Mouse (Mus musculus): ENCODE data around the gene Ipo8.

Ipo8 gene

DNA sequence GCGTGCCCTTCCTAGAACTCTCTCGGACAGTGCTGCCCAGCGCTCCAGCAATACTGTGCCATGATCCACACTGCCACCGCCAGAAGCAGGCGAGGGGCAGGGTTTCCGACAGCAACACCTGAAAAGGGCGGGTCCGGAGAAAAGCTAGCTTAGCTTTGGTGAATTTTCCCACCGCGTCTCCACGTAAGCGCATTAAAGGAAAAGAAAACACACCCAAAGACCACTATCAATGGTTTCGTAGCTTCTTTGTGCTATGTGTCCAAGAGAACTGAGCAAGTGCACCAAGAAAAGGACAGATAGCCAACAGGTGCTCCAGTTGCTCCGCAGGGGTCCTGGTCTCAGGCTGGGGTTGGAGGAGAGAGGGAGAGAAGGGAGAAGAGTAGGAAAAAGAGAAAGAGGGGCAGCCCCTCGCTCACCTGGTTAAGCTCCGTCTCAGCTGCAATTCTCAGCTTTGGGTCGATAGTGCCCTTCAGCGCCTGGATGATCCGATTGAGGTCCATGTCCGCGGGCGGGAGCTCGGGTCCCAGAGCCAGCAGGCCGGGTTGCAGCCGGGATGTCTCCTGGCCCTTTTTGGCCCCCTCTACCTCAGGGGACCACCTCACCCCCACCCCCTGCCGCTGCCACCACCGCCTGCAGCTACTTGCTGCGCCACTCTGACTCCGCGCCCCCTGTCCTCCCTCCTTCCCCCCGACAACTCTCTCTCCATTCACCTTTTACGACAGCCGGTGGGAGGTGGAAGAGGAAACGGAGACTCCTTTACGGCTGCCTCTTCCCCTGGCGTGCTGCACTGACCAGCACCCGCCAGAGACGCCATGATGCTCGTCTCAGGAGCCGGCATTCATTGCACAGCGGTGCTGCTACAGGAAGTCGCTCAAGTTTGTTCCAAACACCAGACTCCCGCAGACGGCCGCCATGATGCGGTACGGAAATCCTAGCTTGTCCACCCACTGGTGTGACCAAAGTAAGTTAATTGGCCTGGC, at the start of gene Ipo8:
Gene Ipo8 (minus strand): TSS at position 720 of the 980 bp plus-strand sequence.
- DNase-seq, result peak; percentile 91

DNA sequence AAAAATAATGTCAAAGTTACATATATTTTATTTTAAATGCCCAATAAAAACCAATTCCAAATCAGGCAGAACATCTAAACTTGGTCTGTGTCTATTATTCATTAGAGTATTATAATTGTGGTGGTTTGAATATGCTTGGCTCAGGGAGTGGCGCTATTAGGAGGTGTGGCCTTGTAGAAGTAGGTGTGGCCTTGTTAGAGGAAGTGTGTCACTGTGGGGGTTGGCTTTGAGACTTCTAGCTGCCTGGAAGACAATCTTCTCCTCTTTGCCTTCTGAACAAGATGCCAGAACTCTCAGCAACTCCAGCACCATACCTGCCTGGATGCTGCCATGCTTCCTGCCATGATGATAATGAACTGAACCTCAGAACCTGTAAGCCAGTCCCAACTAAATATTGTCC, 42.6 kb upstream of the Ipo8 start:
- no peak for DNase-seq

DNA sequence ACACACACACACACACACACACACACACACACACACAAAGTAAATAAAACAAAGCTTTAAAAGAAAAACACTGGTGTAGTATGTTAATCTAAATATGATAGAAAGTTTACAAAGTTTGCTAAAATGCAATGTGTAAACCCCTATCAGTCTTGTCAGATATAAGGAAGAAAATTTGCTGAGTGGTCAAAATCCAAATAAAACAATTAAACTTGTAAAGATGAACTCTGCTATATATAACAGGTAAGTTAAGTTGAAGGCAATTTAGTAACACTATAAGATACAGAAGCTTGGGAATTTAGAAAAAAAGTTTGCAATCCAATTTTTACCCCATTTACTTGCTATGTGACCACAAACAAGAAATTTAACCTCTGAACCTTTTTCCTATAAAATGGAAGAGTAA, 14.4 kb upstream of the Ipo8 start:
- no peak for DNase-seq

DNA sequence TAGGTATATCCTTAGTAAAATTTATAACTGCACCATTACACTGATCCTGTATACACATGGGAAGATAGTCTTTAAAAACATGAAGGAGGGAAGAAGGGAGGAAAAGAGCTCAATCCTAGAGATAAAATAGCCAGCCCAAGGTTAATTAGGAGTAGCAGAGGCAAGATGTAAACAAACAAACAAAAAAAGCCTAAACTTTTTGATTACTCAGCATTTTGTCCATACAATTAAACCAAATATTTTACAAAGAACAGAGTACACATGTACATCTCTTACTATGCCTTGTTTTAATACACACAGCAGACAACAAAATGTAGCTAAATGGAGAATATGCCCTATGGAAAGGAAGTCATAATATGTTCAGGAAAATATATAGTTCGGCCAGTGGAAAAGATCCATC, 10.5 kb upstream of the Ipo8 start:
- DNase-seq, result no peak

DNA sequence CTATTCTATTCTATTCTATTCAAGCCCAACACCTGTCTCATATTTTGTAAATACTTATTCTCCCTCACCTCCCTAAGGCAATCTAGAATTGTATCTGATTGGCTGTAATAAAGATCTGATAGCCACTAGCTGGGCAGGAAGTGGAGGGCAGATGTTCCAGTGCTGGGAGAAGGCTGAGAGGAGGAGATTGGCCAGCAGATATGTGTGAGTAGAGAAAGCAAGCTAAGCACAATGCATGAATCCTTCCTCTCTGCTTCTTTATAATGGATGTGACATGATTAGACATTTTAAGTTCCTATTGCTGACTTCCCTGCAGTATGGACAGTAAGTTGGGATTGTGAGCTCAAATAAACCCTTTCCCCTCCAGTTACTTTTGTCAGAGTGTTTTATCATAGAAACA, 7.2 kb upstream of the Ipo8 start:
- no peak for DNase-seq

DNA sequence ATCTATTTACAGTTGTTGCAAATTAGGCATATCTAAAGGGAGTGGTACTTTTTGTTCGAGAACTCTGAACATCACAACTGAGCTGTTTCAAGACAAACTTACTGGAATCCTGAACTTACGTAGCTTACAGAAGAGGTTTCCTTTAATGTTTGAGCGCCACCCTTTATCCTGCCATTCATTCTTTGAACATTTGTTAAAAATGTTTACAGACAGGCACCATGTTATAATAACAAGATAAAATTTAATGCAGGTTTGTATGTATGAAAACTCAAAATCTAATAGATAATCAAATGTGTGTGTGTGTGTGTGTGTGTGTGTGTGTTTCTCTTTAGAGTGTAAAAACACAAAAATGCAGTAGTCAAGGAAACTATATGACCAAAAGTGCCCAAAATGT, 458 bp upstream of the Ipo8 start:
- DNase-seq, result no peak

DNA sequence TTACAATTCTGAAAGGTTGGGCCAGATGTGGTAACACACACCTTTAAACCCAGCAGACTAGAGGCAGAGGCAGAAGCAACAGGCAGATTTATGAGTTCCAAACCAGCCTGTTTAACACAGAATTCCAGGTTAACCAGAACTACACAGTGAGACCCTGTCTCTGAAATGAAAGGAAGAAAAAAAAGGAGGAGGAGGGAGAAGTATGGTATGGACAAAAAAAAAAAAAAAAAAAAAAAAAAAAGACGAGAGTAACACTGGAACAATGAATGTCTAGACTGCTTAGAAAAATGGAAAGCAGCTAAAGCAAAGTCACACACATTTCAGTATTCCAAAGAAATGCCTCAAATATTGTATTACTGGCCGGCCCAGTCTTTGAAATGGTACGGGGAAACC, 916 bp downstream of the Ipo8 start:
- no peak for DNase-seq

DNA sequence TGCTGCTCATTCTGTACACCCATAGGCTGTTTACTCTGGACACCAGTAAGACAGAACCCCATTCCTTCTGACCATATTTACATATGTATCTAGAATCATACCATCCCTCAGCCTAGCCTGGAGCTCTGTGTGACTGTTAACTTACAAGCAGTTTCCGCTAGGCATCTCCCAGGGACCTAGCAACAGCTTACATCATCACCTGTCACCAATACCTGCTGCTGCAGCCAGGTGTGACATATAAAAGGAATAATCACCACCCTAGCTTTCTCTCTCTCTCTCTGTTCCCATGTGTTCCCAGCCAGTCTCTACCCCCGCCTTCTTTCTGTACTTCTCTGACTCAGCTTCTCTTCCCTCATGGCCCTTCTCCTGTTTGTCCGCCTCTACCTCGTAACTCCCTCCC, 5.1 kb downstream of the Ipo8 start:
- no peak for DNase-seq

DNA sequence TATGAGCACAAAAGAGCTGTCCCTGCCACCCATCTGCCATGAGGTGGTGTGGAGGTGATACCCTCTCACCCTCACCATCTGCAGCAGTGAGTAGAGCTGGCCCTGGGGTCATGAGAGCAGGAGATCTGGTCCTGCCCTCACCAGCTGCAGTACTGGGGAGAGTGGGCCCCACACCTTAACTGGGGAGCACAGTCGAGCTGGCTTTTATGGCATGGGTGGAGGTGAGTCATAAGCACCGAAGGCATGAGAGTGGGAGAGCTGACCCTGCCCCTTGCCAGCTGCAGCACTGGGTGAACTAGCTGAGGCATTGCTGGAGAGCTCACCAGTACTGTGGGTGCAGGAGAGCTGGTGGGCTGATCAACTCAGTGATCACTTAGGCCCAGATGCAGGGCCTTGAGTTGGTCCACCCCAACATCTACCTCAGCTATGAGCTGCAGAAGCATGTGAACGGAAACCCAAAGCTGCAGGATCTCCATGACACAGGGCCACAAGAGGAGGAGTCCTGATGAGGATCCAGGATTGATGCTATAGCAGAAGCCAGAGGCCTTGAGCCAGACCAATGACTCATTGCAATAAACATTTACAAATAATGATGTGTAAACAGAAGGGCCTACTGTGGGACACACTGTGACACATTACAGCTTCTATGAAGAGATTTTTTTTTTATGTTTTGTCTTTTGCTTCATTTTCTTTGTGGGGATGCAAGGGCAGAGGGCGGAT, 12.5 kb downstream of the Ipo8 start:
- DNase-seq, result no peak

DNA sequence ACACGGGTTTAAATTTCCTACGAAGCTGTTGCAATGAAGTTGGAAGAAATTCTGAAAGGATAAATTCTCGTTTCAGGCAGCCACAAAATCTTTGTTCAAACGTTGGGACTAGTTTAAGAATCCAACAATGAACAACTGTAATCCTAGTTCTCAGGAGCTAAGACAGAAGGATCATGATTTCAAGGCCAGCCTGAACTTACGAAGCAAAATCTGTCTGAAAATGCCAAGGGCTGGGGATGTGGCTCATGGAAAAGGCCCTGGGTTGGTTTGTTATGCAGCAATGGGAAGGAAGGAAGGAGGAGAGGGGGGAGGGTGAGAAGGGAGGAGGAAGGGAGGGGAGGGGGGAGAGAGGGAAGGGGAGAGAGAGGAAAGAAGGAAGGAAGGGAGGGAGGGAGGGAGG, 14.5 kb downstream of the Ipo8 start:
- no peak for DNase-seq

DNA sequence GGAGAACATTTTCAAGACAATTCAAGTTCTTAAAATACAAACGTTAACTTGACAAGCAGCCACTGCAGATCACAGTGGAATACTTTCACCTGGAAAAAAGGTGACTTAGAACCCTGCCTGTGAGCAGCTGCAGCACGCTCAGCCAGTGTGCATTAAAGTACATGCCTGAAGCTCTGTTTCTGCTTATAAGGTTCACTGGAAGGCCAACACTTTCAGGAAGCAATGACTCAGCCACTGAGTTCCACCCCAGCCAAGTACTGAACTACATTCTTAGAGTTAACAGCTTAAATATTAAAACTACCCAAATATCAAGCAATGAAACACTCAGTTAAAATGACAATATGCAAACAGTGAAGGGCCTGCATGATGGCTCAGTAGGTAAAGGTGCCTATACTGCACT, 20.1 kb downstream of the Ipo8 start:
- no peak for DNase-seq

DNA sequence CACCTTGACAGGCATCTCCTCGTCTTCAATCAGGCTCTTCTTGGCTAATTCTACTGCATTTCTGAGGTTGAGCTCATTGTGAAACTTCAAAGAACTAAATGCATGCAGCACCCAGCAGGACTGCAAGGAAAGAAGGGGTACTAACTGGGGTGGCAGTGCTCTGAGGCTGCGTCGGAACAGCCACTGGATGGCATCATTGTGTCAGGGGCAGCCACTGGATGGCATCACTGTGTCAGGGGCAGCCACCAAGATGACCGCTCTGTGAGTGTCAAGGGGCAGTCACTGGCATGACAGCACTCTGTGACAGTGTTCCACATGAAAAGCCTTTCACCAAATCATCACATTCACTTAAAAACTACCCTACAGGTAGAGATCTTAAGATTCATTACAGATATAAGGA, 31.5 kb downstream of the Ipo8 start:
- DNase-seq, result no peak

DNA sequence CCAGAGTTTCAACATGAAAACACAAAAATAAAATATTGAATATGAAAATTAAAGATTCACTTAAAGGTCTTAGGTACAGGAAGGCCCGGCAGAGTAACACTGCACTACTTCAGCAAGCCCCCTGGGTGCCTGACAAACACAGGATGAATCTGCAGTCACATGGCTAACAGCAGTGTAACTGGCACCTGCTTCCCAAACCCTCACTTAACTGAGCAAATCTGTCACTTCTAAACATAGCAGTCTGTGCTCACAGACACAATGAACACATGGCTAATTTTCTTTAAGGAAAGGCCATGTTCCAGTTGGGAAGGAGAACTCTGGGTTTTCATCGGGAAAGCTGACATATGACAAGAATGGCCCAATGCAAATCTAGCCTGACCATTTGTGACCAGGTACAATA, 36.1 kb downstream of the Ipo8 start:
- DNase-seq, result no peak

DNA sequence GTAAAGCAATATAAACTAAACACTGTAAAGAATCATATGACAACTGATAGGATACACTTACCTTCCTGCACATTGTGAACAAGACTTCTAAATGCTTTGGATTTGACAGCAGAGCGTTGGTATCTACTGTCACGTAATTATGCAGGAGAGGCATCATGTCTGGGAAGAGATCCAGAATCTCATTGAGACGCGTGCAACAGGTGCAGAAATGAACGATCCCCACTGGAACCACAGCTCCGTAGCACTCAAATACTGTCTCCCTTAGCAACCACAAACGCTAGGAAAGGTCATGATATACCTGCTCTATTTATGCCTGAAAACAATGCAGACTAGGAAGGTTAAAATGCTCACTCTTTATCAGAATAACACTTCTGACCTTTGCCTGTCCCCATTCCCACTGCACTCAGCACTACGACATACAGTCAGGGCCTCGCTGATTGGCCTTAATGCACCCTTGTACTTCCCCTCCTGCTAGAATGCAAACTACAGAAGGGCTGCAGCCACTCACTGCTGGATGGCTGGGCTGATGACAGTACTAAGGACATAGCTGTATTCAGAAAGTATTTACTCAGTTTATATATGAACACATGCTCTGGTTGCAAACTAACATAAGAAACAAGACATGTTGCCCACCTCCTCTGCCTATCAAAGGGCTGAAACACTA, 42.1 kb downstream of the Ipo8 start:
- DNase-seq, result no peak

DNA sequence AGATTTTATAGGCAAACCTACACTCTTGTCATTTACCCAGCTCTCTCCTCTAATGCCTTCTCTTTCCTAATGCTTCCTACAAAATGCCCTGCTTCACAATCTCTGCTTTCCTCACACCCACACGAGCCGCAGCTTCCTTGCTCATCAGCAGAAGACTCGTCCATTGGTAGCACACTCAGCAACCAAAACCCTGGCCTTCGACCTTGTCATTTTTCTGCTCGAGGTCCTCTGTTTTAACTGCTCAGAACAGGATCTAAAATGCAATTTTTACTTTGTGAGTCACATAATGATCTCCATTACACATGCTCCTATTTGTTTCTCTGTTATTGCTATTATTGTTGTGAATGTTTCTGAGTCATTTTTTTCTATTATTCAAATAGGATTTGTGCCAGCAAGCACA, 45.1 kb downstream of the Ipo8 start:
- DNase-seq, result no peak

DNA sequence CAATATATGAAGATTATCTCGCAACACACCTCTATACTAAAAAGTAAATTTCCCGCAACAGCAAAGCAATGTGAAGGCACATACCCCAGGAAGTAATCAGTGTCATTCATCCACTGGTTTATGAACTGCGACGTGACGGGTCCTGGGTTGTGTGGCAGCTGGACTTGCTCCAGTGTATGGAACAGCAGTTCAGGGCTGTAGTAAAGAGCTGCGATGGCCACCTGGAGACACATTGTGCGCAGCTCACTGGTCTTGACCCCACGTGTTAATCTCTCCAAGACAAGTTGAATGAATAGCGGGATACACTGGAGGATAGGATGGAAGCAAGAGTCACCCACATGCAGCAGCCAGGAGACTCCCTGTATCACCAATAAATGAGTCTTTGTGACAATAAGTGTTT, 46.8 kb downstream of the Ipo8 start:
- no peak for DNase-seq

DNA sequence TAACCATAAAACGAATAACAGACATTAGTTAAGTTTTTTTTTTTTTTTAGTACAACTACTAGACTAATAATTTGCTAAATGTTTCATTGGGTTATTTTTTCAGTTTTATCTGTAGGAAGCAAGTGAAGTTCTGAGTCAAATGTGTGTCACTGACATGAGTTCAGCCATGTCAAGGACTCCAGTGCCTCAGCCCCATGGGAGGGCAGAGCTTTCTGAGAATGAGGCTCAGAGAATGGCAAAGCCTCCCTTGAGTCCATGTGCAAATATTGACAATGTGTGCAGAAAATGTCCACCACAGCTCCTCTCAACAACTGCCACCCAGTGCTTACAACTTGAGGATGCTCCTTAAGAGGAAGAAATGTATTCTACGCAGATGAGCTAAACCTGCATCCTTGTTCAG, 55.0 kb downstream of the Ipo8 start:
- DNase-seq, result no peak

DNA sequence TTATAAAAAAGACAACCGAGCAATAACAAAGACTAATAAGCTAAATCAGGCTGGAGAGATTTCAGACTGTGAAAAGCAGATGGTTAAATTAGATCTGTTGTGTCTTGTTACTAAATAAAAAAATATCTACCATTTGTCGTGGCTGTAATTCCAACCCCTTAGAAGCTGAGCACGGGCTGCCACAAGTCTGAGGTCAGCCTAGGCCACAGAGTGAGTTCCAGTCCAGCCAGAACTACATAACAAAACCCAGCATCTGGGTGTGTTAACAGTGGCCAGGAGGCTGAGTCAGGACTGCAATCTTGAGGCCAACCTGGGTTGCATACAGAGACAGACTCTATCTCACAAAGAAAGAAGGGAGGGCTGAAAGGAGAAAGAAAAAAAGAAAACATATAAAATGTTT, 59.8 kb downstream of the Ipo8 start:
- DNase-seq, result no peak

DNA sequence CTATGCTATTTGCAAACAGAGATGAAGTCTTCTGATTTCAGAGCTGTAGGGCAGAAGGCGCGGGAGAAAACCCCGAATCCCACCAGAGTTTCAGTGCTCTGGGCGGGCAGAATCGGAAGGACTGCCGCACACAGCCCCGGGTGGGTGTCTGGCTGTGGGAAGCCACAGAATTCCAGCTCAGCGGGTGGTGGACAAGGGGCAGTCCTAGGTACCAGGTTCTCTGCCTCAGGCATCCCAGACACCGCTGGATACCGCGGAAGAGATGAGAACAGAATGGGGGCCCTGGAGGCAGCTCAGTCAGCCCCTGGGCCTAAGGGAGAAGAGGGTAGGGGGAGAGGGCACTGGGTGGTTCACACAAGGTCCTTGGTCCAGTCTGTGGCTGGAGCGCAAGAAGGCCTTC, 62.8 kb downstream of the Ipo8 start:
- DNase-seq, result no peak

DNA sequence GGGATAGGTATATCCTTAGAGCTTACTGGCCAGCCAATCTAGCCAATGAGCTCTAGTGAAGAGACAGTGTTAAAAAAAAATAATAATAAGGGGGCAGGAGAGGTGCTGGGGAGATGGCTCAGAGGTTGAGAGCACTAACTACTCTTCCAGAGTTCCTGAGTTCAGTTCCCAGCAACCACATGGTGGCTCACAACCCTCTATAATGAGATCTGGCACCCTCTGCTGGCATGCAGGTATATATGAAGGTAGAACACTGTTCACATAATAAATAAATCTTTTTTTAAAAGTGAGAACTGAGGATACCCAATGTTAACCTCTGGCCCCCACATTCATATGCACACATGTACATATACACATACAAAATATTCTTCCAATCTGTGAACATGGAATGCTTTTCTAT, 64.0 kb downstream of the Ipo8 start:
- DNase-seq, result no peak

DNA sequence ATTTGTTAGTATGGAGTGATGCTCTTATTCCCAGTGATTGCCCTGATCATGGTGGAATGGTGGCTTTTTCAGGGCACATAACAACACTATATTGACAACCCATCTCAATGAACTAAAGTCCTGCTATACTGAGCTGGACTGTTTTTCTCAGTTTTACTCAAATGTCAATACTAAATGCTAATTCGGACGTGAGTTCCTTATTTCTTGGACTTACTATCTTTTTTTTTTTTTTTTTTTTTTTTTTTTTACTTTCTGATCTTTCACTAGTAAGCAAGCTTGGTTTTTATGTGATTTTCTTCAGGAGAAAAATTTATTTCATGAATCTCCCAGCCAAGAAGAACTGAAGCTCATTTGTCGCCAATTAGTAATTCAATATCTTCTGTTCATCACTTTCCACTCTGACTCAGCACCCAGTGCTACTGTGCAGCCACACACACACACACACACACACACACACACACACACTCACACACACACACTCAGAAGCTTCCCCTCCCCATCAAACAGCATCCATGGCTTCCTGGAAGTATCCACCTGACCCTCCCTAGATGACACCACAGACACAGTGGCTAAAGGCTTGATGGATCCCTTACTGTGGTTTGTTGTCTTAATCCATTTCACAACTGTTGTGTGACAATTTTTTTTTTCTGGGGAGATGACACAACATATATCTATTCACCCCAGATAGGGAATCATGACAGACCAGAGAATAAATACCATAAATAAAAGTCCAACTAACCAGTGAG, 69.1 kb downstream of the Ipo8 start:
- DNase-seq, result no peak

DNA sequence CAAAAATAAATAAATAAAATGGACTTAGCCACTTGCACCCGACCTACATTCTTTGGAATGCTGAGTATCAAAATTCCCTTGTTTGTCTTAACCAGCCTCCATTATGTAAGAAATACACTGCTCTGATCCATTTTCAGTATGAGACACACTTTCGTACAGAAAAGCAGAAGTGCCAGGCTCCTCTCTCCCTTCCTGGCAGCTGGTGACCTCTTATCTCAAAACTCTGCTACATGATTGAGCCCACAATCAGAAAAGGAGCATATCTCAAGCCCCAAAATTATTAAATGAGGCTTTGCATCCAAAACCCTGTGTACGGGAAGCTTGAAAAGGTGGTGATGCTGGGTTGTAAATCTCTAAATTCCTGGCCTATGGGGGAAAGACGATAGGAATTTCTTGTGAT, 69.8 kb downstream of the Ipo8 start:
- DNase-seq, result no peak

DNA sequence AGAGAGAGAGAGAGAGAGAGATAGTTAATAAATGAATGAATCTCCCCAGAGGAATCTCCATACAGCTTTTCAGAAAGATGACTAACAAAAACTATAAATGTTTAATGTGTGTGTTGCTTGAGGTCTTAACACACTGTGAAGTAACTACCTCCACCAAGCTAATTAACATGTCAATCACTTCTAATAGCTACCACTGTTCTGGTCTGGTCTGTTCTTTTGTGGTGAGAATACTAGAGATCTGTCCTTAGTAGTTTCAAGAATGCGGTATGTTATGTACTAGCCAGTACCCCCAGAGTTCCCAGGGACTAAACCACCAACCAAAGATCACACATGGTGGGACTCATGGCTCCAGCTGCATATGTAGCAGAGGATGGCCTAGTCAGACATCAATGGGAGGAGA, 74.7 kb downstream of the Ipo8 start:
- no peak for DNase-seq

All from cerebellum, adult 8-10 months (tissue).